Mouse (Mus musculus) liver, adult 2 months (tissue): ENCODE results near the gene Gm38655.

Experiments
- CTCF ChIP-seq: fragments of 200-500 bp; IDR thresholded peaks from 2 replicates; pipeline ENCODE4 v1.5.1; 2011; ENCODE audit warnings: low read depth, low read length, control low read depth
- POLR2A ChIP-seq: fragments of 200-500 bp; IDR thresholded peaks from 2 replicates; pipeline ENCODE4 v1.6.1; 2011; ENCODE audit warnings: low read length, control low read depth; ENCODE audit not compliant: insufficient read depth; ENCODE audit errors: extremely low read depth

GRCm38 (mm10) chr17:25189091-25189490 is 13.8 kb upstream of the Gm38655 start:
- no peak for TF ChIP-seq CTCF
- TF ChIP-seq POLR2A, result no peak
